Mouse (Mus musculus): Measurements from ENCODE around the gene Jdp2.

Gene Jdp2

DNA sequence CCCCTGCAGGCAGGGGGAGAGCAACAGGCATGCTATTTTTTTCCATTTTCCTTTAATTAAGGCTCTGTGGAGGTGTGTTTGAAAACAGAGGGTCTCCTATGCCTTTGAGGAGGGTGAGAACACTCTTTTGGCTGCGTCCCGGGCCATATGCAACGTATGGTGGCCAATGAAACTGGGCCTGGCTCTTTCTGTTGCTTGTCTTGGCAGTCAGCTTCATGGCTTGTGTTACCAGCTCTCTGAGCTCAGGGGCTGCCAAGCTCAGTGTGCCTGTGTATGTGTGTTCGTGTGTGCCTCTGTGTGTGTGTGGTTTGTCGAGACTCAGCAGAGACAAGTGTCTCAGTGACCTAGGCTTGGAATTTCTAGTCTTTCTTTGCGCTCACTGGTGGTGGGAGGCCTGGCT is 2.7 kb downstream of the Jdp2 start:
- no peak for DNase-seq (ENCODE audit: low spot score)

DNA sequence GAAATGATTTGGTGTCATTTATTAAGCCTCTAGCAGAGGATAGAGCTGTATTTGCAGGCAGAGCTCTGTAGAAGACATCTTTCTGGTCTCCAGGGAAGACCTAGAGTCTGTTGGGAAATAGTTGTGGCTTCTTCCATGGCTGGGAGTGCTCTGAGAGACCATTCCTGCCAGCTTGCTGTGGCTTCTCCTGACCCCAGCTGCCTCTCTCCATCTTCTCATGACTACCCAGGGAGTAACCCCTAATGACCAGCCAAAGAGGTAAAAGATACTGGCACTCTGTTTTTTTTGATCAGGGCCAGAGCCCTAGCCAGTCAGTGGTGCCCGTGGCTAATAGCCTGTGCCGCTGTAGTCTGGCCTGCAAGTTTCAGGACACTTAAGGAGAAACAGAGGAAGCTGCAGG is 3.3 kb downstream of the Jdp2 start:
- no peak for DNase-seq (ENCODE audit: low spot score)

DNA sequence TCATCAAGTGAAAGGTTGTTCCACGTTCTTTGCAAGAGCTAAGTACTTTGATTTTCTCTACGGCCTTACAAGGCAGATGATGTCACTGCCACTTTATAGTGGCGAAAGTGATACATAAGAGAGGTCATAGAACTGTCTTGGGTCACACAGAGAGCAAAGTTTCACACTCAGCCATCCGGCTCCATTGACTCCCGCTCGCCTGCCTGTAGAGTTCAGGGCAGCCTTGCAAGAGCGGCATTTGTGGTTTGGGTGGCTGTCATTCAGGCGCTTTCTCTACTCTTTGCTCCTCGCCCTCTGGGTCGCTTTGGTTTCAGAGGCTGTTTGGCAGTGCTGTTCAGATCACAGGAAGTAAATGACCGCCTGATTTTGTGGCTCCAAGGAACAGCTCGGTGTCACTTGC is 4.0 kb downstream of the Jdp2 start:
- DNase-seq (ENCODE audit: low spot score): no peak

DNA sequence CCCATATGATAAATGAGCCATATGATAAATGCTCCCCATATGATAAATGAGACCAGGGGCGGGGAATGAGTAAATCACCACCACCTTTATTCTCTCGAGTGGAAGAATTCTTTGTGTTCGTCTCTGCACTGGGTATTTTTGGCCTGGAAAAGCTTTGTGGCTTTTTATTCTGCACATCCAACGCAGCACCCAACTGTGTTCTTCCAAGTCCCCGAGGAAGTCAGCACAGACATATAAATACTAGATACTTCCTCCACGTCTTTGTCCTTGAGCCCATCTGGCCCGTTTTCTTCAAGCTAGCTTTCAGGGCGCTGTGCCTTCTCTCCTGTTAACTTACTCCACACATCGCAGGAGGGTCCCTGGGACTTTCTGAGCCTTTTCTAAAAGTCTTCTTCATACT is 4.9 kb downstream of the Jdp2 start:
- no peak for DNase-seq (ENCODE audit: low spot score)

DNA sequence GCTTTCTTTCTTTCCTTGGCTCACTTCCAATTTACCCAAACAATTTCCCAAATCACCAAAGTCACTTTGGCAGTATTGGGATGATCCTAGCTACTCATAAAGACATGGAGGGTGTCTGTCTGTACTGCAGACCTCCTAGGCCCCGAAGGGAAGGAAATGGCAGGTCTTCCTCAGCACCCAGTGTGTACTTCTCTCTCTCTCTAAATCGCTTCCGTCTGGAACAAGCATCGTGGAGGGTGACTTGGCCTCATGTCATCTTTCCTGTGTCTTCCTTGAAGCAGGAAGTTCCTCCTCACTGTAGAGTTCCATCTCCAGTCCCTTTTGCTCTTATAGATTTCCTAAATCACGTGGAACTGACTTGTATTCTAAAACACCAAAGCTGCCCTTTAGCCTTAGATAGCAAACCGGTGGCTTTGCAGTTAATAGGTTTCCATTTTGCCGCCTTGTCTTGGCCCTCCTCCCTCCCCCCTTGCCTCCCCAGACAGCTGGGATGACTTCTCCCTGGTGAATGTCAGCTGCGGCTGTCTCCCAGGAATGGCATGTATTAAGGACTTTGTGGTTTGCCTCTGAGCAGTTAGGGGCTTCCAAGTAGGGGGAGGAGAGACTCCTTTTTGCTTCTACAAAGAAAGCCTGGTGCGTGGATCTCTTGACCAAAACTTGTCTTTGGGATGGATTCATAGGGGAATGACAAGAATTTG is 5.6 kb downstream of the Jdp2 start:
- no peak for DNase-seq (ENCODE audit: low spot score)

DNA sequence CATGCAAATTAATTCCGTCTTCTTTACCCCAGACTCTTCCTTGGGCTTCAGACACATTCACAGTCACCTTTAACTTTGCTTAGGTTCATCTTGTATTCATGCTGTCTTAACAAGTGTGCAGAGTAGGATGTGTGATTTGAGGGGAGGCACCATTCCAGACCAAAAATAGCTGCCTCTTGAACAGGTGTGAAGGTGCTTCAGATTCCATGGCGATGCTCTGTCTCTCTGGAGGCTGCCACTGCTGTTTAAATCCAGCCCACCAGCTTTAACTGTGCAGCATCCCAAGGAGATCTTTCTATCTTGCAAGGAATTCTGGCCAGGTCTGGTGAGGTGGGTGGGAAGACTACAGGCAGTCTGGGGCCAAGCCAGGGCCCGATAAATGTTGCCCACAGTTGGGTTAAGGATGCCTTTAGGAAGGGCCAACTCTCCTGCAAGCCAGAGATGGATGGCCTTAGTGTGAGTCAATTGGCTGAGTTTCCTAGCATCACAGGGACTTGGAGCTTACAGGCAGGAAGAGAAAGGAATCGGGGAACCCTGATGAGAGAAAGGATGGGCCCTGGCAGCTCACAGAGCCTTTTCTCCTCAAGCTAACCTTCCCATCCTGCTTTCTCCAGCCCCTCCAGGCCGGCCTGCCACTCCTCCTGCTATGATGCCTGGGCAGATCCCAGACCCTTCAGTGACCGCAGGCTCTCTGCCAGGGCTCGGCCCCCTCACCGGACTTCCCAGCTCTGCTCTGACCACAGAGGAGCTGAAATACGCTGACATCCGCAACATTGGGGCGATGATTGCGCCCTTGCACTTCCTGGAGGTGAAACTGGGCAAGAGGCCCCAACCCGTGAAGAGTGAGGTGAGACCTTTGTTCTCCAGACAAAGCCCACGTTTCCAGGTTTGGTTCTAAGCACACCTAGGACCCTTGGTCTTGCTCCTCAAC is 9.0 kb downstream of the Jdp2 start:
- DNase-seq (ENCODE audit: low spot score): no peak

DNA sequence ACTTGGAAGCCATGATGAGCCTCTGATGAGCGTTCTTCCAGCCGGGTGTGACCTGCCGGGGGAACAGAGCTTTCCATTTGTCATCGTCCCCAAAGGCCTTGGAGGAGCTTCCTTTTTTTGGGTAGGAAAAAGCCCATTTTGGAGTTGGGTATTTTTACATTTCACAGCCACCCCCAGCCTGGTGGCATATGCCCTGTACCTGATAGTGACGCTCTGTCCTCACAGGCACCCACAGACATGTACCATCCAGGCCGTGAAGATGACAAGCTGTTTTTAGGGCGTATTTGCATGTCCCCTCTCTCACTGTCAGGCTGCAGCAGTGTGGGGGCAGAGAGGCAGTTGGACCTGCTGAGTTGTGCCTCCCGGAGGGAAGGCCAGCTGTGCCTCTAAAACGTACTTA is 11.3 kb downstream of the Jdp2 start:
- no peak for DNase-seq (ENCODE audit: low spot score)

DNA sequence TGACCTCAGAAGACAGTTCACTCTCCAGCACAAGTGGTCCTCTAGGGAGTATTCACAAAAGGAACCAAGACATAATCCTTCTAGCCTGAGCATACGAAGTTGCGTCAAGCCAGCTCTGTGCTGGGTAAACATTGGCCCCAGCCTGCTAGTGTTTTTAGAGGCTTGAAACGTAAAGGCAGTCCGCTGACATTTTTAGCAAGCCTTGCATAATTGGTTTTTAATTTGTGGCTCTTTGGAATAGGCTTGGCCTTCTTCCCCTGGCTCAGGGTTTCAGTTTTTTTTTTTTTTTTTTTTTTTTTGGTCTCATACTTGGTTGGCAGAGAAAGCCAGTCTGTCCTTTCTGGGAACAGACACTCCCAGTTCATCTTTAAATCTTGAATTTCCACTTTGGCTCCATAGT is 15.3 kb downstream of the Jdp2 start:
- no peak for DNase-seq (ENCODE audit: low spot score)

DNA sequence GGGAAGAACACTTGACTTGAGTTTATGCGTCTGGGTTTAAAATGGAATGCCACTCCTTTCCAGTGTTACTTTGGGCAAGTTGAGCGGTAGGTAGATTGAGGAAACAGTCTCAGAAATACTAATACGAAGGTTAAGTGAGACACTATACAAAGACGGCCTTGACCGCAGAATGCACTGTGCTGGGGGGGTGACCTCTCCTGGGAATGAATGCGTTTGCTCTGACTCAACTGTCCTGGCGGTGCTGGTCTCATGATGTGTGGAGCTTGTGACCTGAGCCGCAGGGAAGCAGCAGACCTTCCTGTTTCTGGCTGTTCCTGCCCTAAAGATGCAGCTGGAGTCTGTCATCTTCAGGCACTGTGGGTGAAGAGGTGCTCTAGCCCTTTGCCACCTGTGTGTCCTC is 16.7 kb downstream of the Jdp2 start:
- DNase-seq (ENCODE audit: low spot score): no peak

DNA sequence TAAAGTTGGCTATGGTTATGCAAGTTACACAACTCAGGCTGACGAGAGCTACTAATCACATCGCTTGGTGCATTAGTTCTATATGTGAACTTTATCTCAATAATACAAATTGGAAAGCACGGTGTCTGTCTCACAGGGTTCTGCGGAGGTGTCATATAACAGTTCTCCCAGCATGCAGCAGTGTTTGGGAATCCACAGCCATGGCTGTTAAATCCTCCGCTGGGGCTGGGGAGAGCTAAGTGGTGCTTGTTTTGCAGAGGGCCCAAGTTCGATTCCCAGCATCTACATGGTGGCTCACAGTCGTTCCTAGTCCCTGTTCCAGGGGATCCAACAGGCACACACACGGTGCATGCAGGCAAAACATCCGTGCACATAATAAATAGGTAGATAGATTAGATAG is 19.1 kb downstream of the Jdp2 start:
- no peak for DNase-seq (ENCODE audit: low spot score)

DNA sequence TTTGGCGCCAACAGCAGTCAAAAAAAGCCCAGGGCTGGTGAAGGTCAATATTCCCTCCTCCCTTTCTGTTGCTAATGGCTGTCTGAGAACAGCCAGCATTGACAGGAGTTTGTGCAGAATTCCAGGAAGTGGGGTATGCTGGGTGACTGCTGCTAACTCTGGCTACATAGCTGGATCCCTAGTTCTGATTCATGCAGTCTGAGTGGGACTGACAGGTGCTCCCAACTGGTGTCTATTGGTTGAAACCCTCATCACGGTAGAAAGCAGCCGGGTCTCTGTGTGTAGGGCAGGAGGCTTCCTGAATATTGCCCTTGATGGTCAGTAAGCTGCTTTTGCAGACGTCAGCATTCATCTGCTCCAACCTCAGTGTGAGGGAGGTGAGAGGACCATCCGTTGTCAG is 19.6 kb downstream of the Jdp2 start:
- no peak for DNase-seq (ENCODE audit: low spot score)

DNA sequence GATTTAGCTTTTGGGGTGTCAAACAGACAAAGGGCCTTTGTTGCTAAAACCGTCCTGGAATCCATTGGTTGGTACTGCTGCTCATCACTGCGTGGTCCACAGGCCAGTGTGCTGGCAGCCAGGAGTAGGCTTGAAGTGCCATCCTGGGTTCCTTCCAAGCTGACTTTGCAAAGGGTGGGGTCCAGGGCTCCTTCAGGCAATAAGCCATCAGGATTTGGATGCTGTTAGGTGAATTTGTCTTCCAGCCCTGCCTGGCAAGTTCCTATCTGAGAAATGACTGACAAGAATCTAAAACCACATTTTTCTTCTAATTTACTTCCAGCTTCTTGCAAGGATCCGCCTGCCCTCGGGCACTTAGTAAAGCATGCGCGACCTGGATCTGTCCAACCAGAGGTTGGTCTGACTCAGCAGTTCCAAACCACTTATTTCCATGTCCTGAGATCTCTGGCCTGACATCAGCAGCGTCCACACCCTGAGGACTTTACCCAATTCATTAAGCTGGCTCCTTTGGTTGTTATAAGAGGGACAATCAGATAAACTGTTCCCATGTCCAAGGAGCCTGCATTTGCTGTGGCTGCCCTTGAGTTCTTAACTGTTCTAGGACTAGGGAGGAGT is 20.6 kb downstream of the Jdp2 start:
- DNase-seq (ENCODE audit: low spot score): no peak

DNA sequence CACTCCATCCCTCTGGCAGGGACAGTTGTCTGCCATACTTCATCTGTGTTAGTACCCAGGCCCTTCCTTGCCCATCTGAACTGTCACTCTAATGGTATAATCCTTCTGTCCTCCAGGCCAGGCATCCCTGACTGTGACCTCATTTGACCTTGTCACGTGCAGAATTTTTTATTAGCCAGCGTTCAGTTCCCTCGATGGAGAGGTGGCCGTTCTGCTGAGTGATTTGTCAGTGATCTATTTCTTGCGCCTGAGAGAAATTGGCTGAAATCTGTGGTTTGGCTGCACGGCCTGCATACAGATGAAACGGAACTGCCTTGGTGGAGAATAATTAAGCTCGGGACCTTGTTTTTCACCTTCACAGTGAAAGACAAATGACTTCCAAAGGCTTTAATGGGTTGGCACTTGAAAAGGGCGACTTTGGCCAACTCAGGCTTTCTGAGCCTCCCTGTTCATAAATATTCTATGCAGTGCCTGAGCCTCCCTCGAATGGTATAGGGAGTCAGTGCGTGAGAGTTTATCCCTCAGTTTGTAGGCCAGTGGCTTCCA is 21.1 kb downstream of the Jdp2 start:
- no peak for DNase-seq (ENCODE audit: low spot score)

DNA sequence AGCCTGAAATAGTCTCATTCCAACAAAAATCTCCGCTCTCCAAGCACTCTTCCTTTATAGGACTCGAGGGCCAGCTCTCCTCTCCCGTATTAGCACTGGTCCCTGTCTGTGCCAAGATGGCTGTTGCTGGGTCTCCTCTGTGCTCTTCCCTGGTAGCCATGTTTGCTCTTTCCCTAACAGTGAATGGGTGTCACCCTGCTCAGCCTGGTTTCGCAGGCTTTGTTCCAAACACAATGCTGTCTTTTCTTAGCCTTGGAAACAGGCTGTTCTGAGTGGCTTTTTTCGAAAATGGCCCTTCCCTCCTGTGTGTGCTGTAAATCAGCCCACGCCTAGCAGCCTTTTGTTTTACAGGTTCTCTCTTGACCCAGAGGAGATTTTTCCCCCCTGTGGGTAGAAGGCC is 22.2 kb downstream of the Jdp2 start:
- DNase-seq (ENCODE audit: low spot score): no peak

DNA sequence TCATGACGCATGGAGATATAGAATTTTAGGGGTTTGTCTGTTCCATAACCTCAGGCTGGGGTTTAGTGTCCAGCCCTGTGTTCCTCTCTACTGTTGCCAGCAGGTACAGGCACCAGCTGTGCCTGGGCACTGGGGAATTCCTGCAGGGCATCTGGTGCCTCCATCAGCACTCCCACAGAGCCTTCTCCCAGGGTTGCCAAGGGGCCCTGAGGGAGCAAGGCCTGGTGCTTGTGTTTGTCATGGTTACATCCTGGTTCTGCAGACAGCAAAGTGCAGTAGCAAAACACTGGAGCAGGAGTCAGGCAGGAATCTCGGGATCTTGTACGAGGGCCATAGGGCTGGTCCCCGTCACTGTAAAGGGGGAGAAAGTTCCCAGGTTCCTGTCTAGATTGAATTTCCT is 22.8 kb downstream of the Jdp2 start:
- DNase-seq (ENCODE audit: low spot score): no peak

DNA sequence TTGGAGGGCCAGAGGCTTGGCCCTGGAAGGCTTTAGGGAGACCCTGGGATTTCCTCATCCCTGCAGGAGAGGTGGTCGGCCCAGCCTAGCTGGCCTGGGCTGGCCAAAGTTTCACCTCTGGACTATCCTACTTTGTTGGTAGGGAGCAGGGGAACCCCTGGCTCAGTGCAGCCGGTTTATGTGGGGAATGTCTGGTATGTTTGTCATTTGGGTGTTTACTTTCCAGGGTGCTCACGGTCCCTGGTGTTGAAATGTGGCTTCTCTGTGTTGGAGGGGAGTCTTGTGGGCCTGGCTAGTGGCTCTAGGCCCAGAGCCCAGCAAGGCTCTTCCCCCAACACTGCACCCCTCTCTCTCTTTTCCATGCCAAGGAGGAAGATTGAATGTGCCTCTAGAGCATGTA is 24.9 kb downstream of the Jdp2 start:
- DNase-seq (ENCODE audit: low spot score): no peak

DNA sequence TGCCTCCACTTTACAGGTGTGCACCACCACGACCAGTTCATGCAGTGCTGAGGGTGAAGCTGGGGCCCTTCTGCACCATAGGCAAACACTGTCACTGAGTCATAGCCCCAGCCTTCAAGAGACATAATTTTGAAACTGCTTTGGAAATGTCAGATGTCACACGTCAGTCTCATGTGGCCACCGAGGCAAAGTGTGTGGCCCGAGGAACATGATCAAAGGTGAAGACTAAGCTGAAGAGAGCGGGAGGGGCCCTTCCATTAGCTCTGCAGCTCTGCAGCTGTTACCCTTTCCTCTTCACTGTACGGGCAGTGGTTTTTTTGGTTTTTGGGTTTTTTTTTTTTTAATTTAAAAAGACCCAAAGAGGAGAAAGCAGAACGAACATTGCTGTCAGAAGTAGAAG is 25.8 kb downstream of the Jdp2 start:
- no peak for DNase-seq (ENCODE audit: low spot score)

DNA sequence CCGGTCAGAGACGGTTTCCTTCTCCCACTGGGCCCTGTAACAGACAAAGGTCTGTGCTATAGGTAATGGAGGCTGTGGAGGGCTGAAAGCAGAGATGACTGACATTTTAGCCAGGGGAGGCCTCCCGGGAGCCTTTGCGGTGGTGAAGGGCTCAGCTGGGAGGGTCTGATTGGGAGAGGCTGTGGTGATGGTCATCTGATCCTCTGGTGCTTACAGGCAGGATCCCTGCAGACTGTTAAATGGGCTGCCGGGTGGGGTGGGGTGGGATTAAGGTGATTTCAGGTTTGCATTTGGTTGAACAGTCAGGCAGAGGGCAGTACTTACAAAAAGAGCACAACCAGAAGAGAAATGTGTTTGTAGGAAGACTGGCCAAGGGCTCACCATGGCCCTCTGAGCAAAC is 27.0 kb downstream of the Jdp2 start:
- no peak for DNase-seq (ENCODE audit: low spot score)

DNA sequence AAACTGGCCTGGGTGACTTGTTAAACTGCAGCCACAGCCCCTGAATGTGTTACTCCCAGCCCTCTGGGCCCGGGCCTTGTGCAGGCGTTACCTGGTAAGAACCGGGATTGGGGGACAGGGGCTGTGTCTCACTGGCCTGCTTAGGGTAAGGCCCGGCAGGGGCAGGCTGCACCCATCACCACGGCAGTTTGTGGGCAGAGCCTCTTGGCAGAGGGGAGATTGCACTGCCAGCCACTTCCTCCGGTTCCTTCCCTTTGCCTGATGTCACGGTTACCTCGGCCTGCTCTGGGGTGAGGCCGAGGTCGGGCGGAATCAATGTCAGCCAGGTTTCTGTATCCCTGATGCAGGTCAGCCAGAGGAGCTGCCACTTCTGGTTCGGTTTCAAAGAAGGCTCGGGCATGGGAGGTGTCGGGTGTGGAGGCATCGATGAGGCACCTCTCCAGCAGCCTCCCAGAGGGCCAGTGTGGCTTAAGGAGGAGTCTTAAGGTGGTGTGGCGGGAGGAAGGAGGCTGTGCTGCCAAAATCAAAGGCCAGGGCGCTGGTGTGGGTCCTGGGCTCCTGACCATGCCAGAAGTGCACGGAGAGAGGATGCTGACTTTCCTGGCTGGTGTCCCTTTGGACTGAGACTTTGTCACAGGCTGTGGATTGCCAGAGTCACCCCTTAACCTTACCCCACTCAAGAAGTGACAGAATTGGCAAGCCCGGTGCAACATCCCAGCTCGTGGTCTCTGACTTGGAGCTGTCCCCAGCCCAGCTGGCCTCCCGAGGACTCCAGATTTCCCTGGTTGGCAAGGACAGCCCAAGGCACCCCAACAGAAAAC is 31.0 kb downstream of the Jdp2 start:
- DNase-seq (ENCODE audit: low spot score): no peak

DNA sequence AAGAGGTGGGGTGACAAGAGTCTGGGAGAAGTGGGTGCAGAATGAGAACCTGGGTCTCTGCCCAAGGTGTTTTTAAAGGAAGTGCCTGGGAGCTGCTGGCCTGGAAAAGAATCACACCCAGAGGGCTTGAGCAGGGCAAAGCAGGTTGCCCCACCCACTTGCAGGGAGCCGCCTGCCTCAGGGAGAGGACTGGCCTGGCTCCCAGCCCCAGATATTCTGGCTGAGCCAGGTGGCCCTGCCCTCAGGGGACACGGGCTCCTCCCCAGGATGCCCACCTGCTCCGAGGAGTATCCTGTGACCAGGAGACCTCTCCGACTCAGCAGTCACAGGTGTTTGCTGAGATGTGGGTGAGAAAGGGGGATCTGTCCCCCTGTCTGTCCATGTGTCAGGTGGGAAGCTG is 32.4 kb downstream of the Jdp2 start:
- no peak for DNase-seq (ENCODE audit: low spot score)

DNA sequence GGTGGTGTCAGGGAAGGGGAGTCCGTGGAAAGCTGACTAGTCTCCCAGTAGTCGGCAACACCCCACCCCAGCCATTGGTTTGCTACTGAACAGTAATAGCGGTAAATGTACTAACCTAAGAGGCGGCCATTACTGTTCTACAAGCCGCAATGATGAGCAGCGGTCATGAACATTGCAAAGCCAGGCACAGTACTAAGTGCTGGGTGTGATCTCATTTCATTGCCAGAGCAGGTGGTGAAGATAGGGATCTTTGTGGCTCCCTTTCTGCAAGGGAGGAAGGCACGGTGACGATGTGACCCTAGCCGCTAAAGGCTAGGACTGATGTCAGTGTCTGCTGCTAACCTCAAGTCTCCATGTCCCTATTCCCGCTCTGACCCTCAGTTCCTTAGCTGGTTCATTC is 33.5 kb downstream of the Jdp2 start:
- DNase-seq (ENCODE audit: low spot score): no peak

DNA sequence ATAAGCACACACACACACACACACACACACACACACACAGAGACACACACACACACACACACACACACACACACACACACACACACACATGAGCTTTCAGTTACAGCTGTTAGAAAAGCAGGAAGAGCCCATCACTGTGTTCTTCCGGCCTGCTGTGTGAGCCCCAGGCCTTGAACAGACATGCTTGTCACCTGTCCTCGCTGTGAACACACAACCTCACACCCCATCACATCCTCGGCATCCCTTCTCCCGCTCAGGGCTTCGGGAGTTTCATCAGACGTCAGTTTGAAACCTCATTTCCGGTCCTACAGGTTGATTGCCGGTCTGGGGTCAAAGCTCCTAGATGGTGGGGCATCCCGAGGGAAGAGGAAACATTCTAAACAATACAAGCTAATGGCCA is 39.1 kb downstream of the Jdp2 start:
- no peak for DNase-seq (ENCODE audit: low spot score)
